Mouse (Mus musculus) left cerebral cortex, postnatal 25 days (tissue): ENCODE measurements at regions not wholly inside any gene's neighbourhood (a gene's known extent, or its start where the extent isn't known, plus 50 kb on each side); places are given as distances from the start of the nearest gene placed in this dataset.

Source experiments
- DNase-seq, 2 experiments: peaks; one replicate each; pipeline ENCODE4 v3.0.0; 2022; ENCODE audit warnings: low spot score in 2 of 2, mixed read lengths in 1 of 2
- intact Hi-C: fragments of 180-260 bp; cut with DNase I; formaldehyde crosslinking; loops from one replicate; pipeline ENCODE4 v1.15.1; 2025

- intact Hi-C loops = no loop called here
- peak in 1 of 2 experiments; percentile 2 for DNase-seq
Observed at GRCm38 (mm10) chr7:34507858-34508257, 114.7 kb upstream of the Lsm14a start.

GRCm38 (mm10) chr7:34506816-34507215, 113.7 kb upstream of the Lsm14a start:
- intact Hi-C loops = no loop called here

GRCm38 (mm10) chr7:34493892-34494291, 100.8 kb upstream of the Lsm14a start:
- intact Hi-C loops = loop anchor here (5.0 kb wide), 1 partner anchor 163 kb away; the partner anchor contains the start of gene Kctd15
- DNase-seq = no peak

More at GRCm38 (mm10) chr7:34506816-34507215, 113.7 kb upstream of the Lsm14a start:
- DNase-seq = no peak

- no peak for DNase-seq
Observed at GRCm38 (mm10) chr7:34484908-34485598, 91.9 kb upstream of the Lsm14a start.

GRCm38 (mm10) chr7:34483368-34483767, 90.3 kb upstream of the Lsm14a start:
- DNase-seq = no peak
- intact Hi-C loops = no loop called here

More at GRCm38 (mm10) chr7:34484908-34485598, 91.9 kb upstream of the Lsm14a start:
- intact Hi-C loops = no loop called here

- no peak for DNase-seq
- intact Hi-C loops = no loop called here
Observed at GRCm38 (mm10) chr7:34480771-34481170, 87.7 kb upstream of the Lsm14a start.

GRCm38 (mm10) chr7:34471003-34471402, 77.9 kb upstream of the Lsm14a start:
- DNase-seq = no peak
- intact Hi-C loops = no loop called here

- peak in 1 of 2 experiments; percentile 14 for DNase-seq
- intact Hi-C loops = no loop called here
Observed at GRCm38 (mm10) chr7:34462069-34462468, 69.0 kb upstream of the Lsm14a start.

- intact Hi-C loops = no loop called here
- DNase-seq = no peak
Observed at GRCm38 (mm10) chr7:34459834-34460495, 66.8 kb upstream of the Lsm14a start.

- no peak for DNase-seq
- intact Hi-C loops = no loop called here
Observed at GRCm38 (mm10) chr7:34458851-34459250, 65.7 kb upstream of the Lsm14a start.

- intact Hi-C loops = no loop called here
- no peak for DNase-seq
Observed at GRCm38 (mm10) chr7:34448364-34448763, 55.2 kb upstream of the Lsm14a start.

GRCm38 (mm10) chr7:34444263-34444662, 51.1 kb upstream of the Lsm14a start:
- no peak for DNase-seq
- intact Hi-C loops = no loop called here
